Mouse (Mus musculus): ENCODE measurements around the gene Phf23.
A peak's percentile ranks its signal among the peaks of the same experiment; 100 is the strongest.

Gene Phf23

GRCm38 (mm10) chr11:70021264-70022132, 25.9 kb downstream of the Phf23 start:
- peak; percentile 89 to 94 for DNase-seq (ENCODE audit: low spot score in 2 of 2)

- no peak for DNase-seq (ENCODE audit: low spot score in 2 of 2)
Measured at GRCm38 (mm10) chr11:70023481-70024150, 28.0 kb downstream of the Phf23 start.

DNA sequence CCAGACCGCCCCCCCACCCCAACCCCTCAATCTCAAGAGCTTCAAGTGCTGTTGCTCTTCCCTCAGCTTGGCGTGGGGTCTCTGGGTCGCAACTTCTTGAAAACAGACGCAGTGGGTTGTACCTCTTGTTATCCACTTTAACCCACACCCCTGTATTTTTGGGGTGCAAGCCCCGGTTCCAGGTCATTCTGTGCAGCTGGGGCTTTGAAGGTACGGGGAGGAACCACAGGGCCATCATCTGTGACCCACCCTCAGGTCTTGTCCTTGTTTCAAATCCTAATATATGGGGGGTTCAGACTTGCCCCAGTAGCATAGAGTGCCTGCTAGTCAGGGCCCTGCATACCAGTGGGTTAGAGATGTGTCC, 28.6 kb downstream of the Phf23 start:
- no peak for DNase-seq (ENCODE audit: low spot score in 2 of 2)

- DNase-seq (ENCODE audit: low spot score in 2 of 2), result no peak
Measured at GRCm38 (mm10) chr11:70026689-70027088, 31.1 kb downstream of the Phf23 start.

DNA sequence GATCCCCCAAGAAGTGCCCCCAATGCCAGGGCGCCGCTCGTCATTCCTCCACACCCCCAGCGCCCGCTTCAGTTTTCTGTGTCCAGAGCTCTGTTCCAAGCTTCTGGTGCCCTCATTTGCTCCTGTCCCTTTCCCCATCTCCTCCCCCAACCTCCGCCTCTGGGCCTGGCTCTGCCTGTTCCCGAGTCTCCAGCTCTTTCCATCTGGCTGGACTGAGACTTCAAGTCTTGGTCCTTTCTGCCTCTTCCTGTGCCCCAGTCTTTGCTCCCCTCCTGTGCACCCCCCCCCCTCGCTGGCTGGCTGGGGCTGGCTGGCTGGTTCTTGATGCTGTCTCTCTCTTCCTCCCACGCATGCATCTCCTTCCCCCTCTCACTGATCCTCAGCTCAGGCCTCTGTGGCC, 31.8 kb downstream of the Phf23 start:
- DNase-seq (ENCODE audit: low spot score in 2 of 2), result no peak

DNA sequence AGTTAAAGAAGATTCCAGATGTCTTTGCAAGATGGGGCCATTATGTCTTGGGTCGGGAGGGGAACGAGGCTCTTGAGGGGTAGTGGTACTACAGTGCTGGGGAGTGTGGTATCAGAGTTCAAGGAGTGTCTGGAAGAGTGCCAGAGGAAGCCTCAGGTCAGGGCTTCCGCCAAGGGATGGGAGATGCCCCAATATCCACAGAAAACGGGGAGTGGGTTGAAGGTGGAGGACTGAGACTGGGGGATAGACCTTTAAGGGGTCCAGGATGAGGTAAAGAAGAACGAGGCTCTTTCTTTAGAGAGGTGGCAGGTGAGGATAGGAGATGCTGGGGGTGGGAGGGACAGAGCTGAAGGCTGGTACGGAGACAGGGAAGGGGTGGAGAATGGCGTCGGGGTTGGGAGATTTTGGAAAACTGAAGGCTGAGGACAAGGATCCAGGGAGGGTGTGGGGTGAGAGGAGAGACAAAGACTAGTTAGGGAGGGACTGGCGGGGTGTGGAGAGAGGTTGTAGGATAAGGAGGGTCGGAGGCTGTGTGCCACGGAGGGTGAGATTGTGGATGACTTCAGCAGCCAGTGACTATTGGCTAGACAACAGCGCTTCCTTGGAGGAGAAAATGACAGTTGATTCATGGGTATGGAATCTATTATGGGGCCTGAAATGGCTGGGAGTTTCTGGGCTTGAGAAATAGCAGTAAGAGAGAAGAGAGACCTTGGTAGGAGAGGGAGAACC, 33.0 kb downstream of the Phf23 start:
- no peak for DNase-seq (ENCODE audit: low spot score in 2 of 2)

- DNase-seq (ENCODE audit: low spot score in 2 of 2), result peak in 1 of 2 experiments; percentile 54
Measured at GRCm38 (mm10) chr11:70029130-70029801, 33.7 kb downstream of the Phf23 start.

- no peak for DNase-seq (ENCODE audit: low spot score in 2 of 2)
Measured at GRCm38 (mm10) chr11:70029829-70030550, 34.4 kb downstream of the Phf23 start.

DNA sequence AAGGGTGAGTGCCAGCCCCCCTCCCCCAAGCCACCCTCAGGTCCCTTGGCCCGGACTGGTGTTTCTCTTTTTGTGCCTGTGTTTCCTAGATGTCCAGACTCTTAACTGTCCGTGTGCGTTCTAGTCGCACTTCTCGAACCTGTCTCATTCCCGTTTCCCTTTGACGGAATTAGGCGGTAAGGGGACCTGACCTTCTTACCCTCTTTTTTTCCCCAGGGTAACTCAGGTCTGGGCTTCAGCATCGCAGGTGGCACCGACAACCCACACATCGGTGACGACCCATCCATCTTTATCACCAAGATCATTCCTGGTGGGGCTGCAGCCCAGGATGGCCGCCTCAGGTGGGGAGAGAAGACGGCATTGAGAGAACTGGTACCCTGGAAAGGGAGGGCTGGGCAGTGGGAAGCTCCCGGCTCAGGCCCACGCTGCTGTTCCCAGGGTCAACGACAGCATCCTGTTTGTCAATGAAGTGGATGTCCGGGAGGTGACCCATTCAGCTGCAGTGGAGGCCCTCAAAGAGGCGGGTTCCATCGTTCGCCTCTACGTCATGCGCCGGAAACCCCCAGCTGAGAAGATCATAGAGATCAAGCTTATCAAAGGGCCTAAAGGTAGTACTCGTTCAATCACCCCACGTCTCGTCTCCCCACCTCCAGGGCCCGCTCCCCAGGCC, 35.2 kb downstream of the Phf23 start:
- no peak for DNase-seq (ENCODE audit: low spot score in 2 of 2)

DNA sequence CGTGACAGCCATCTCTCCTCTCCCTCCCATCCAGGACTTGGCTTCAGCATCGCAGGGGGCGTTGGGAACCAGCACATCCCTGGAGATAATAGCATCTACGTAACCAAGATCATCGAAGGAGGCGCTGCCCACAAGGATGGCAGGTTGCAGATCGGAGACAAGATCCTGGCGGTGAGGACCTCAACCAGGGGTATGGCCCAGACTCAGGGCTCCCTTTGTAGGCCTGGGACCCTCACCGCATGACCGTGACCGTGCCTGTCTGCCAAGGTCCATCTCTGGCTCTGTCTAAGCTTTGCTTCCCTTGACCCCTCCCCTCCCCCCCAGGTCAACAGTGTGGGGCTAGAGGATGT, 35.7 kb downstream of the Phf23 start:
- DNase-seq (ENCODE audit: low spot score in 2 of 2), result no peak

GRCm38 (mm10) chr11:70038174-70038573, 42.6 kb downstream of the Phf23 start:
- no peak for DNase-seq (ENCODE audit: low spot score in 2 of 2)

- no peak for DNase-seq (ENCODE audit: low spot score in 2 of 2)
Measured at GRCm38 (mm10) chr11:70039631-70040030, 44.1 kb downstream of the Phf23 start.

- DNase-seq (ENCODE audit: low spot score in 2 of 2), result no peak
Measured at GRCm38 (mm10) chr11:70040184-70040583, 44.6 kb downstream of the Phf23 start.

- no peak for DNase-seq (ENCODE audit: low spot score in 2 of 2)
Measured at GRCm38 (mm10) chr11:70042309-70043085, 46.9 kb downstream of the Phf23 start.

DNA sequence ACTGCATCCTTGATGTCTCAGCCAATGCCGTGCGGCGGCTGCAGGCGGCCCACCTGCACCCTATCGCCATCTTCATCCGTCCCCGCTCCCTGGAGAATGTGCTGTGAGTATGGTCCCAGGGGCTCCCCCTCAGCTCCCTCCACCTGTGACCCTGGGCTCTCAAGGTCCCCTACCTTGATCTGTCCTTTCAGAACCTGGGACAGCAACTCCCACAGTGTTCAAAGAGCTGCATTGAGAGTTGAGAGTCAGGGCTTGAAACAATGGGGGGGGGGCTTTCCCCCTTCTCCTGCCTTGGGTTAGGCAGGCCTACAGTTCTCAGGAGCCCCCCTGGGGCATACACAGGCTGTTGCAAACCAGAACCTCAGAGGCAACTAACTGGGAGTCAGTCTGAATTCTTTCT, 48.1 kb downstream of the Phf23 start:
- no peak for DNase-seq (ENCODE audit: low spot score in 2 of 2)

GRCm38 (mm10) chr11:70045435-70045834, 49.9 kb downstream of the Phf23 start:
- no peak for DNase-seq (ENCODE audit: low spot score in 2 of 2)

GRCm38 (mm10) chr11:70049366-70049765, 53.8 kb downstream of the Phf23 start:
- DNase-seq (ENCODE audit: low spot score in 2 of 2), result no peak

Data from urinary bladder, adult 18-20 months (tissue).